Mouse (Mus musculus): Measurements from ENCODE around the gene Aadacl3.

GRCm38 (mm10) chr4:144420644-144421043 is 42.9 kb downstream of the Aadacl3 start:
- TF ChIP-seq CTCF (IDR thresholded peaks at IDR 0.05; ENCODE audit: extremely low read depth, insufficient read length, insufficient replicate concordance, low read depth, low read length) (no peak; the same call in 1 of the 2 replicates), POLR2A (IDR thresholded peaks at IDR 0.05; ENCODE audit: low read depth, low read length) (no peak)
